Mouse (Mus musculus) intestine, postnatal 0 days (tissue): ENCODE data around the gene Nus1. TPM values are rescaled to one million over a fixed set of nuclear protein-coding genes. Genes with fewer than 3 reads are reported as not detected.

ENCODE experiments used
- ATAC-seq: fragments of 200-750 bp; cut with Nextera tagmentation; 2 replicates; pipeline ENCODE4 v1.8.0; 2017; ENCODE audit warnings: mild to moderate bottlenecking, moderate TSS enrichment, moderate library complexity
- H3K27ac ChIP-seq: fragments of 300-500 bp; sonication (generic); 2 replicates; pipeline ENCODE4 v1.5.1; 2014; ENCODE audit warnings: mild to moderate bottlenecking, low read depth, low read length, moderate library complexity
- H3K27me3 ChIP-seq: fragments of 300-500 bp; sonication (generic); replicated peaks from 2 replicates; pipeline ENCODE4 v1.6.1; 2014; ENCODE audit warnings: low read length, mixed read lengths; ENCODE audit not compliant: control insufficient read depth, insufficient read depth
- H3K36me3 ChIP-seq: fragments of 300-500 bp; sonication (generic); 2 replicates; pipeline ENCODE4 v1.6.1; 2014; ENCODE audit warnings: mild to moderate bottlenecking, moderate library complexity; ENCODE audit not compliant: control insufficient read depth, insufficient read depth
- H3K4me1 ChIP-seq: fragments of 300-500 bp; sonication (generic); replicated peaks from 2 replicates; pipeline ENCODE4 v1.6.1; 2014; ENCODE audit warnings: antibody characterized with exemption, low read length, mixed read lengths; ENCODE audit not compliant: control insufficient read depth, insufficient read depth
- H3K4me2 ChIP-seq: fragments of 300-500 bp; sonication (generic); replicated peaks from 2 replicates; pipeline ENCODE4 v1.6.1; 2014; ENCODE audit warnings: low read depth, mild to moderate bottlenecking, moderate library complexity
- H3K4me3 ChIP-seq: fragments of 300-500 bp; sonication (generic); 2 replicates; pipeline ENCODE4 v1.5.1; 2014; ENCODE audit warnings: low read depth, low read length
- H3K9ac ChIP-seq: fragments of 300-500 bp; sonication (generic); 2 replicates; pipeline ENCODE4 v1.6.1; 2014; ENCODE audit warnings: mild to moderate bottlenecking, low read depth, low read length
- H3K9me3 ChIP-seq: fragments of 300-500 bp; sonication (generic); 2 replicates; pipeline ENCODE4 v1.6.1; 2016; ENCODE audit warnings: mixed run types; ENCODE audit not compliant: control insufficient read depth
- CTCF ChIP-seq: sonication (generic); IDR thresholded peaks from 2 replicates; pipeline ENCODE4 v1.5.1; 2016; ENCODE audit warnings: low read depth, mild to moderate bottlenecking, control low read depth, antibody characterized with exemption, moderate library complexity
- WGBS: fragments of 180-500 bp; shearing (Covaris S2); extraction: QIAGEN DNeasy Blood & Tissue Kit; methylation state at CpG from one replicate; pipeline ENCODE4 v1.1.7; 2014; 5-methylcytosine and 5-hydroxymethylcytosine counted together
- polyA plus RNA-seq: library from polyadenylated mRNA; unstranded; fragments of >200 nt; fragmentation: Nextera tagmentation; extraction: Ambion mirVana; gene quantifications from 2 replicates; pipeline ENCODE4 v1.2.1, GENCODE M21; 2015

Gene Nus1
- polyA plus RNA-seq, 1 experiment from 2014 or later = 24.7 TPM

- Histone ChIP-seq H3K9ac (peak overlapping the region; percentile 86), H3K36me3 (no peaks in the 10 kb centered on the region), H3K27me3 (no peaks in the 10 kb centered on the region), H3K4me1 (0 out of 2 replicates have a peak, but pooled peaks cover 3% of the 10 kb centered on the region), H3K9me3 (no peaks in the 10 kb centered on the region), H3K4me2 (peak overlapping the region; percentile 84), H3K27ac (peak overlapping the region; percentile 96), H3K4me3 (peak overlapping the region; percentile 96)
- ATAC-seq = no peak; the same call in 1 of the 2 replicates
- under 1% methylated on average over 19 of the region's 19 CpGs for WGBS
- TF ChIP-seq CTCF = no peak
Measured at GRCm38 (mm10) chr10:52381321-52381801, 36.0 kb upstream of the Nus1 start.

GRCm38 (mm10) chr10:52381845-52382591 lies 35.3 kb upstream of the Nus1 start, which contains the start of gene Gopc:
TSS of gene Gopc (minus strand) at chr10:52382124.
- peak within 1 kb of the TSS; percentile 96 for H3K27ac ChIP-seq
- H3K9ac ChIP-seq = peak within 1 kb of the TSS; percentile 86
- H3K4me2 ChIP-seq = peak within 1 kb of the TSS; percentile 84
- peak; percentile 100 for ATAC-seq
- H3K27me3 ChIP-seq = no peaks in the 10 kb centered on the region
- no peaks in the 10 kb centered on the region for H3K9me3 ChIP-seq
- no peak for TF ChIP-seq CTCF
- 0 out of 2 replicates have a peak, but pooled peaks cover 3% of the 10 kb centered on the region for H3K4me1 ChIP-seq
- WGBS = under 1% methylated on average over 67 of the region's 71 CpGs
- no peaks in the 10 kb centered on the region for H3K36me3 ChIP-seq
- H3K4me3 ChIP-seq = peak within 1 kb of the TSS; percentile 96

DNA sequence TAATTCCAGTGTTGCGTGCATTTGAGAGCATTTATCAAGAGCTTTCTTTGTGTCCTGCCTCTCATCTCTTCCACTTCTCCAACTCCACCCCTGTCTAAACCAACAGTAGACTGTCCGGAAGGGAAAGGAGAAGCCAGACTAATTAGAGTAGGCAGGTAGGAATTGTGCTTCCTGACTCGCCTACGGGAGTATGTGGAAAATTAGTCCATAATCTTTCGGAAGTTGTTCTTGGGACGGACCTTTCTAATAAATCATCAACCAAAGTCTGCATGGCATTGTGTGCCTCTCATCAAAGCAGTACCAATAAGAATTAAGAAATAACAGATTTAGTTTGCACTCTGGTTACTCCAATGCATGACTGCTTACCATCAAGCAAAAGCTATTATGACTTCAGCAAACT lies 34.3 kb upstream of the Nus1 start:
- 0 out of 2 replicates have a peak overlapping the region, but pooled peaks have one; percentile 86 for H3K9ac ChIP-seq
- TF ChIP-seq CTCF = no peak

DNA sequence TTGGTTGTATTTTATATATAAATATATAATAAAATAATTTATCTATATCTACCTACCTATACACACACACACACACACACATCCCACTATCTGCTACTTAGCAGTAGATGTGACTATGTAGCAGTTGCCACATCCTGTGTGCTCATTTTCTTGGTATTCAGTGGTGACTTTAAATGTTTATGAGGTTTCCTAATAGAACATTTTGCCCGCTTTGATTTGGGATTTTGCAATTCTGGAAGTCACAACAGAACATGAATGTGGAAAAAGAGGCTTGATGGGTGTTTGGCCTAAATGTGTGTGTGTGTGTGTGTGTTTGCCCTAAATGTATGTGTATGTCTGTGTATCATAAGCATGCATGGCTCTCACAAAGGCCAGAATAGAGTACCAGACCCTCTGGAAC lies 33.8 kb upstream of the Nus1 start:
- Histone ChIP-seq H3K27me3 (no peaks in the 10 kb centered on the region), H3K4me3 (no peak overlapping the region), H3K4me2 (no peak overlapping the region), H3K9me3 (no peaks in the 10 kb centered on the region), H3K36me3 (no peaks in the 10 kb centered on the region), H3K4me1 (0 out of 2 replicates have a peak, but pooled peaks cover 1% of the 10 kb centered on the region), H3K27ac (no peak overlapping the region), H3K9ac (no peak overlapping the region)
- ATAC-seq = no peak
- TF ChIP-seq CTCF = no peak
- WGBS = 97% methylated on average over 1 of the region's 1 CpGs

More for the DNA sequence above, 34.3 kb upstream of the Nus1 start:
- Histone ChIP-seq H3K36me3 (no peaks in the 10 kb centered on the region), H3K4me3 (peak overlapping the region; percentile 96), H3K4me2 (peak overlapping the region; percentile 84), H3K27me3 (no peaks in the 10 kb centered on the region), H3K27ac (no peak overlapping the region; the same call in 1 of the 2 replicates), H3K9me3 (no peaks in the 10 kb centered on the region), H3K4me1 (0 out of 2 replicates have a peak, but pooled peaks cover 3% of the 10 kb centered on the region)
- ATAC-seq = no peak
- 29% methylated on average over 6 of the region's 6 CpGs for WGBS

DNA sequence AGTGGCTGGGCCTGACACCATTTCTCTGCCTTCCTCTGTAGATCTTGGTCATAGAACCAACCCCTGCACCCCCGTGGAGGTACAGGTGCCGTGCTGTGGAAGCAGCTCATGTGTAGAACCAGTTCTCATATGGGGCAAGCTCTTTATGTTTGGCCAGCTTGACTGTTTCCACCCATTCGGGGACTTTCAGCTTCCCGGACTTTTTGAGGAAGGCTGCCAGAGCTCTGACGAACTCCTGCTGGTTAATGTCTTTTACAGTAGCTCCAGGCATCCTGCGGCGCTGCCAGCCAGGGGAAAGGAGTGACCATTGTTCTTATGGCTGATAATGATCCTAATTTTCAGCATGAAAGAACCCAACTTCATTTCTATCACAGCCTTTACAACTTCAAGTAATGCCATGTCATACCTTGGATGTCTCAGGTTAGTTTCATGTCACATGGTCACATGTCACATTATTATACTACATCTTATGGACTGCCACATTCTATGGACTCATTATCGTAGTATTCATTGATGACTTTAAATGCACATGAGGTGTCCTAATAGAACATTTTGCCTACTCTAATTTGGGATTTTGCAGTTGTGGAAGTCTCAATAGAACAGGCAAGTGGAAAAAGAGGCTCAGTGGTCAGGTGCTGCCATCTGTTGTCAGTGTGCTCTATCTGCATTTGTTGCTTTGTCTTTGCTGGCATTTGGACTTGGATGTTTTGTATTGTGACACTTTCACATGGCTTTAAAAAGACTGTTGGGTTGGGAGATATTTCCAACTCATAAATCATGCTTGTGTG lies 32.3 kb upstream of the Nus1 start:
- H3K4me2 ChIP-seq = no peak overlapping the region
- H3K27me3 ChIP-seq = no peaks in the 10 kb centered on the region
- TF ChIP-seq CTCF = peak; percentile 96
- H3K4me1 ChIP-seq = no peaks in the 10 kb centered on the region
- no peaks in the 10 kb centered on the region for H3K36me3 ChIP-seq
- no peak overlapping the region for H3K4me3 ChIP-seq
- no peaks in the 10 kb centered on the region for H3K9me3 ChIP-seq
- no peak overlapping the region for H3K27ac ChIP-seq
- WGBS = 60% methylated on average over 8 of the region's 8 CpGs
- no peak overlapping the region for H3K9ac ChIP-seq
- no peak for ATAC-seq

- H3K9me3 ChIP-seq = no peaks in the 10 kb centered on the region
- ATAC-seq = no peak
- no peaks in the 10 kb centered on the region for H3K4me1 ChIP-seq
- H3K27ac ChIP-seq = no peak overlapping the region
- 68% methylated on average over 4 of the region's 4 CpGs for WGBS
- no peak overlapping the region for H3K4me2 ChIP-seq
- TF ChIP-seq CTCF = no peak
- no peak overlapping the region for H3K4me3 ChIP-seq
- no peak overlapping the region for H3K9ac ChIP-seq
- H3K36me3 ChIP-seq = no peaks in the 10 kb centered on the region
- no peaks in the 10 kb centered on the region for H3K27me3 ChIP-seq
Measured at GRCm38 (mm10) chr10:52387192-52387591, 30.2 kb upstream of the Nus1 start.
